Mouse (Mus musculus) olfactory bulb, adult 2 months (tissue): ENCODE results near the gene Dhx8. TPM values are rescaled to one million over a fixed set of nuclear protein-coding genes. Genes with fewer than 3 reads are reported as not detected.
A peak's percentile ranks its signal among the peaks of the same experiment; 100 is the strongest.

Experiments used
- H3K27ac ChIP-seq: fragments of 200-500 bp; 2 replicates; pipeline ENCODE4 v1.5.1; 2012; ENCODE audit warnings: low read depth, low read length; ENCODE audit not compliant: insufficient read depth
- H3K4me1 ChIP-seq: fragments of 200-500 bp; 2 replicates; pipeline ENCODE4 v1.6.1; 2012; ENCODE audit warnings: low read length; ENCODE audit not compliant: control insufficient read depth, insufficient read depth
- H3K4me3 ChIP-seq: fragments of 200-500 bp; 2 replicates; pipeline ENCODE4 v1.5.1; 2012; ENCODE audit warnings: mild to moderate bottlenecking, low read depth, low read length, moderate library complexity; ENCODE audit not compliant: insufficient read depth
- CTCF ChIP-seq: fragments of 200-500 bp; IDR thresholded peaks from 2 replicates; pipeline ENCODE4 v1.5.1; 2012; ENCODE audit warnings: low read depth, mild to moderate bottlenecking, low read length, moderate library complexity; ENCODE audit not compliant: insufficient read depth
- POLR2A ChIP-seq: fragments of 200-500 bp; IDR thresholded peaks from 2 replicates; pipeline ENCODE4 v1.6.1; 2012; ENCODE audit warnings: mild to moderate bottlenecking, low read depth, low read length, moderate library complexity; ENCODE audit not compliant: insufficient read depth
- WGBS: fragments of 180-500 bp; shearing (Covaris S2); methylation state at CpG from one replicate; pipeline ENCODE4 v1.1.7; 2018; 5-methylcytosine and 5-hydroxymethylcytosine counted together
- polyA plus RNA-seq: library from polyadenylated mRNA; stranded (reverse); fragments of >200 nt; gene quantifications from 2 replicates; pipeline ENCODE4 v1.2.4, GENCODE M21; 2012; ENCODE audit warnings: low replicate concordance; ENCODE audit not compliant: missing spikeins, insufficient read depth, insufficient read length

Dhx8 gene
- polyA plus RNA-seq, 1 experiment: not detected

GRCm38 (mm10) chr11:101767326-101767725 lies 34.6 kb downstream of the Dhx8 start:
- TF ChIP-seq CTCF (no peak), POLR2A (no peak)
- no peak overlapping the region for H3K4me3 ChIP-seq
- H3K27ac ChIP-seq: no peak overlapping the region
- peaks cover 10% of the 10 kb centered on the region for H3K4me1 ChIP-seq
- WGBS: 60% methylated on average over 5 of the region's 5 CpGs

- TF ChIP-seq CTCF (no peak), POLR2A (no peak)
- Histone ChIP-seq H3K4me1 (peaks cover 13% of the 10 kb centered on the region), H3K27ac (no peak overlapping the region), H3K4me3 (no peak overlapping the region)
- WGBS: 74% methylated on average over 6 of the region's 6 CpGs
Measured at GRCm38 (mm10) chr11:101768721-101769120, 36.0 kb downstream of the Dhx8 start.

DNA sequence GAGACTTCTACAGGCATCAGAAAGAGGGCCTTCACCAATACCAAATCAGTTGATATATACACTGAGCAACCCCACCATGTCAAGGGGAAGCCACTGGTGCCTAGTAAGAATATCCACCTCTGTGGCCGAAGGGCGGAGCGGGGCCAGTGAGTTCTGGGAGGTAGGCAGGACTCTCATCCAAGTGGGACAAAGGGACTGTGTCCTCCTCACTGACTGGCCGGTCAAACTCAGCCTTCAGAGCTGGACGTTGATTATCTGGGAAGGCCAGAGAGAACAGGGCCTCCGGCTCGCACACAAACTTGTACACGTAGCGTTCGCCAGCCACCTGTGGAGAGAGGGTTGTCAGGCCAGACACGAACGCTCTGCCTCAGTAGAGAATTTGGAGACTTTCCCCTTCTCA lies 37.5 kb downstream of the Dhx8 start:
- TF ChIP-seq CTCF (no peak), POLR2A (no peak)
- WGBS: 86% methylated on average over 12 of the region's 12 CpGs
- no peak overlapping the region for H3K4me3 ChIP-seq
- no peak overlapping the region for H3K27ac ChIP-seq
- H3K4me1 ChIP-seq: peaks cover 10% of the 10 kb centered on the region

GRCm38 (mm10) chr11:101772027-101772426 lies 39.3 kb downstream of the Dhx8 start:
- peaks cover 12% of the 10 kb centered on the region for H3K4me1 ChIP-seq
- 22% methylated on average over 5 of the region's 5 CpGs for WGBS
- TF ChIP-seq CTCF: no peak
- no peak for TF ChIP-seq POLR2A
- no peak overlapping the region for H3K27ac ChIP-seq
- H3K4me3 ChIP-seq: no peak overlapping the region

DNA sequence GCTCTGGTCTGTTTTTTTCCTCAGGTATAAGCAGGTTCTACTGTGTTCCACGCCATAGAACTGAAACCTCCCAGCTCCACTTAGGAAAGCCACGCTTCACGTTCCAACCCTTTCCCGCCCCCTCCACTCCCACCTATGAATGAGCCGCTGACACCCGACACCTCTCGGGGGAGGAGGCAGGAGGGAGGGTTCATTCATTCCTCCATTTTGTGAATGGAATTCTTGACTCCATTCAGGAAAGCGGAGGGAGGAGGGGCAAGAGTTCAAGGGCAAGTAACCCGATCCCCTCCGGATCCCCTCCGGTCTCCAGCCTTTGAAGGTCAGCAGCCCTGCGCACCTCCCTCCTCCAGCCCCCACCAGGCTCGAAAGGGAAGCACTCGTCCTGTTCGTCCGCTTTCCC lies 39.7 kb downstream of the Dhx8 start:
- TF ChIP-seq POLR2A (no peak), CTCF (no peak)
- Histone ChIP-seq H3K4me1 (peaks cover 13% of the 10 kb centered on the region), H3K4me3 (peak overlapping the region; percentile 18; the same call in 1 of the 2 replicates), H3K27ac (no peak overlapping the region)
- WGBS: 5% methylated on average over 16 of the region's 16 CpGs

DNA sequence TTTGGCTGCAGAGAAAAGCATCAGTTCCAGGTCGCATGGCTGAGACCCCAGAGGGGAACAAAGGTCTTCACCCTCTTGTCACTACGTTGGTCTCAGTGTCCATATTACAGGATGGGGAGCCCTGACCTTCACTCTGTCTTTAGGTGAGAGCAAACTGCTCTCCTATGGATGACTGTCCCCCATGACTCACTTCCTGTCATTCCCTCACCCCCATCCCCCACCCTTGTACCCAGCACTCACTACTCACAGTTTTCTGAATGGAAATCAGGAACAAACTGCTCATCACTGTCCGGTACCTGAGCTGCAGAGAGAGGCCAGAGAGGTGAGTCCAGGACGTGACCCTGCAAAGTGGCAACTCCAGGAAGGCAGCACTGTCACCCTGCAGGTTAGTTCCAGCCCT lies 44.1 kb downstream of the Dhx8 start:
- TF ChIP-seq CTCF (no peak), POLR2A (no peak)
- Histone ChIP-seq H3K4me1 (peaks cover 23% of the 10 kb centered on the region), H3K4me3 (no peak overlapping the region), H3K27ac (no peak overlapping the region)
- 84% methylated on average over 4 of the region's 4 CpGs for WGBS

DNA sequence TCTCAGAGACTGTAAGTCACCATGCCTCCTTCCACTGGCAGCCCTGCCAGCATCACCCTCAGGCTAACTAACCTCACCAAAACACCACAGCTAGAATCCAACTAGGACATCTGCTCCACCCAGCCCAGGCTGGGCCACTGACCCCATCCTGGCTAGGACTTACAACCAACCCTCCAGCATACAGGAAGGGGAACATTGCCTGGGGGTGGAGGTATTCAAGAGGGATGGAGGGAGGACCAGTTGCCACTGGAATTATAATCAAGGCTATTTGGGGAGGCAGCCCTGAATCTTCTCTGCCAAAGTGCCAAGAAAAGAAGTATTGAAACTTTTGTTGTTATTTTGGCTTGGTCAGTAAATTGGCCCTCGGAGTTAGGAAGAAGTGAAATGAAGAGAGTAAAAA lies 50.4 kb downstream of the Dhx8 start:
- Histone ChIP-seq H3K4me1 (peaks cover 37% of the 10 kb centered on the region), H3K27ac (no peak overlapping the region), H3K4me3 (no peak overlapping the region)
- no peak for TF ChIP-seq POLR2A
- no peak for TF ChIP-seq CTCF
- WGBS: 41% methylated on average over 1 of the region's 1 CpGs

DNA sequence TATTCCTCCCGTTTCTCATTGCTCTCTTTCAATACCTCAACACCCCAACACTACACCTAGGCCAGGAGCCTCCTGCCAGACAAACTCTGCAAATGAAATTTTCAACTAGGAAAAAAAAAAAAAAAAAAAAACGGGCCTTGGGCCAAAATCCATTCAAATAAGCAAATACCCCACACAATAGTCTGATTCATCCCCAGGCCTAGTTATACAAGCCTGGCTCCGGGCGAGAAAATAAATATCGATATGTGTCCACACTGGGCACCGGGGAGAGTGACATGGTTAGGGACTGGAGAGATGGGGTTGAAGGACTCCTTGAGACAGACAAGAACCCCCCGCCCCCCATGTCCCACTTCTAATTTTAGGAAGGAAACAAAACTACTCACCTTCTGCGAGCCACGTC lies 50.9 kb downstream of the Dhx8 start:
- 0 out of 2 replicates have a peak overlapping the region, but pooled peaks have one; percentile 46 for H3K27ac ChIP-seq
- 21% methylated on average over 9 of the region's 9 CpGs for WGBS
- TF ChIP-seq POLR2A: no peak
- no peak for TF ChIP-seq CTCF

DNA sequence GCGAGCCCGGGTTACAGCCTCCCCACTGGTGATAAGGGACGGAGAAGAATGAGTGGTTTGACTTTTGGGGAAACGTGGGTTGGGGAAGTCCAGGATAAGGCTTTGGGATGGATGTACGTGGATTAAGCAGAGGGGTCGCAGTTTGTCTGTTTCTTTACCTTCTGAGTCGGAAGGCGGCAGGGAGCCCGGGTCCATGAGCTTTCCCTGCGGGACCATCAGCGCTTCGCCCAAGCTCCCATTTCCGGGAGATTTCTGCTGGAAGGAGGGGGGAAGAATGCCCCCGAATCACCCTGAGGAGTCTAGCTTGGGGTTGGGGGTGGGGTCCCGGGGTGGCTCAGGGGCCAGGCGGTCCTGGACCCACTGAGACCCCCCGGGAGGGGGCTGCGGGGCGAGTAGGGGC lies 51.4 kb downstream of the Dhx8 start:
- 2% methylated on average over 19 of the region's 19 CpGs for WGBS
- Histone ChIP-seq H3K4me1 (peaks cover 37% of the 10 kb centered on the region), H3K4me3 (peak overlapping the region; percentile 30), H3K27ac (peak overlapping the region; percentile 46; the same call in 1 of the 2 replicates)
- TF ChIP-seq POLR2A (no peak), CTCF (no peak)

More for the DNA sequence above, 50.9 kb downstream of the Dhx8 start:
- Histone ChIP-seq H3K4me3 (peak overlapping the region; percentile 30; the same call in 1 of the 2 replicates), H3K4me1 (peaks cover 37% of the 10 kb centered on the region)

- Histone ChIP-seq H3K4me1 (peaks cover 35% of the 10 kb centered on the region), H3K4me3 (peak overlapping the region; percentile 54), H3K27ac (no peak overlapping the region)
- under 1% methylated on average over 59 of the region's 67 CpGs for WGBS
- no peak for TF ChIP-seq CTCF
- no peak for TF ChIP-seq POLR2A
Measured at GRCm38 (mm10) chr11:101784488-101785142, 51.9 kb downstream of the Dhx8 start.
